Mouse (Mus musculus) NIH3T3 (cell line): ENCODE results near the gene Ranbp17.

ENCODE experiments used
- DNase-seq: peaks from one replicate; pipeline ENCODE4 v3.0.0-alpha.2; 2012; ENCODE audit warnings: low read depth

Gene Ranbp17

DNA sequence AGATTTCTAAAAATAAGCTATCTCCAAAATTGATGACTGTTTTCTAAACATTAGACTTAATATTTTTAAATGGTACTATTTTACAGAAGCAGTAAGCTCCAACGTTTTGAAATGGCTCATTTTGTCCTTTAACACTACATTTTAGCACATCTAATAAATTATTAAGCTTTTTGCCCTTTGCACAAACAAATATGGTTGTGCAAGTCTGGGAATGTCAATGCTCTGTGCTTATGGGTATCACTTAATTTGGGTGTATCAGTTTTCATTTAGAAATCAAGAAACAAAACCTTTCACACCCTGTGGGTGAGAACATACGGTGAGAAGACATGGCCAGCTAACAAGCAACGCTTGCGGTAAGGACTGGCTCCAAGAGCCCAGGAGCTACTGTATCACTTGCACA, 108.9 kb downstream of the Ranbp17 start:
- no peak for DNase-seq

DNA sequence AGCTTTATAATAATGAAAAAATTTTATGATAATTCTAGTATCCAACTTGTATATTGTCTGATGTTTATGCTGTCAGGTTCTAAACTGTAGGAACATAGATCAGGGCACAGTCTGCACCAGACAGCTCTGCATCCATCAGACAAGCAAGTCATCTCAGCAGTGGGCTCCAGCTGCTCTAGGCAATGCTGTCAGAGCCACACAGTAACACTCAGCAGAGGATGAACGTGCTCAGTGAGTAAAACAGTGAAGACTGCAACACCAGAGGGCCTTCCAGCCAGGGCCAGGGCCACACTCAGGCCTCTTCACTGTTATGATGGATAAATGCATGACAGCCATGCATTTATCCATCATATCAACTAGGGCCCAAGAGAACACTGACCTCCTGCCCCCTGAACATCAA, 114.2 kb downstream of the Ranbp17 start:
- no peak for DNase-seq

GRCm38 (mm10) chr11:33398701-33399100, 114.8 kb downstream of the Ranbp17 start:
- peak; percentile 25 for DNase-seq

GRCm38 (mm10) chr11:33396275-33396674, 117.3 kb downstream of the Ranbp17 start:
- DNase-seq: no peak

DNA sequence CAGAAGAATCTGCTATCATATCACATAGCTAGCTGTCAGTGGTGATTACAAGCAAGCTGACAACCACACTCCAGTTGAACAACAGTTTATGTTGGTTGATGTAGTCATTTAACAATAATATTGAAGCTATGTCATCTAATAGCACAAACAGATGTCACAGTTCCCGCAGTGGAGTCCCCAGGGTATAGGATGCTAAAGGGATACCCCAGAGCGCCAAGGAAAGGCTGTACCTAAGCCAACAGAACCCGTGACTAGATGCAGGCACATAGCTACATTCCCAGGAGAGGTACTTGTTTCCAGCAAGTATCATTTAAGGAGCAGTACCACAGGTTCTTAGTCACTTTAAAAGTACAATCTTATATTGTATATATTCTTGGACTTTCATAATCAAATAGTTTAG, 119.5 kb downstream of the Ranbp17 start:
- DNase-seq: no peak

DNA sequence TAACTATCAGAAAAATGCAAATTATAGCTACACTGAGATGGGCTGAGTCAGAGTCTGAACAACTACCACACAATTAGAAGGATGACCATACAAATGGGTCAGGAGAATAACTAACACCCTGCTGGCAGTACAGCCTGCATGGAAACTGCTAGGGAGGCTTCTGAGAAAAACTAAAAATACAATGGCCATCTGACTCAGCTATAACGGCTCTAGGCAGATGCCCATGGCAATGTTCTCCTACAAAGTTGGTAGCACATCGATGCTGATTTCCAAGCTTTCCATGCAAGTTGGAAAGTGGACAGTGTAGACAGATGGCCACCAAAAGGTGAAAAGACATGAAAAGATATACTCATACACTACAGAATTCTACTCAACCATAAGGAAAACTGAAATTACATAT, 124.9 kb downstream of the Ranbp17 start:
- DNase-seq: no peak

- DNase-seq: no peak
Observed at GRCm38 (mm10) chr11:33361867-33362266, 151.7 kb downstream of the Ranbp17 start.

GRCm38 (mm10) chr11:33349269-33349668, 164.3 kb downstream of the Ranbp17 start:
- no peak for DNase-seq

DNA sequence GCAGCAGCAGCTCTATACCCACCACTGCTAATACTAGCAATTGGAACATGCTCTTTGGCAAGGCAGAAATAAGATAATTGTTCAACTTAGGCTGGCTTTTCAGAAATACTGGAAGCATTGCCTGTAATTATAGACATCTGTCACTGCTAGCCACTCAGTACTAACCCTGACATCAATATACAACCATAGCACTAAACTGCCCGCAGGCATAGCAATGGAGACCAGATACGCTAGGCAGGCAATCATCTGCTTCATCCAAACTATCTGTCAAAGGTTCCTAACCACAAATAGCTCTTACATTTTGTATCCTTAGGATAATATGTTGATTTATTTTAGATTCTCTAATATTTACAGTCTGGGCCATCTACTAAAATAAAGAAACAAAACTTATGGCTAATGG, 171.5 kb downstream of the Ranbp17 start:
- no peak for DNase-seq

GRCm38 (mm10) chr11:33336552-33337121, 176.9 kb downstream of the Ranbp17 start:
- peak; percentile 9 for DNase-seq

GRCm38 (mm10) chr11:33335616-33336015, 177.9 kb downstream of the Ranbp17 start:
- DNase-seq: no peak

DNA sequence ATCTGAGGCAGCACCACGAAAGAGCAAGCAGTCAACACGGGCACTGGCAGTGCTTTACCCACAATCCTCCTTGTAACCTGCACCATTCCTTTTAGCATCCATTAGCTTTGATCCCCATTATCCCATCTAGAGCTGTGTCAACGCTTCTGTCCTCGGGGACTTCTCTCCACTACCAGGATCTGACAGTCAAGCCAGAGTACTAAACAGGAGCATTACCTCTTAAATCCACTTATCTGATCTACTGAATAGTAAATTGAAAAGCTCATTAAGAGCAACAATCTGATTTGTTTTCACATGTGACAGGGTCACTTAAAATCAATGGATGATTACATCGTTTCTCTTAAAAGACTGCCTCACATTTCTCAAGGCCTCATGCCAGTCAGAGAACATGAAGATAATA, 181.4 kb downstream of the Ranbp17 start:
- DNase-seq: no peak

- DNase-seq: no peak
Observed at GRCm38 (mm10) chr11:33319006-33319611, 194.4 kb downstream of the Ranbp17 start.

DNA sequence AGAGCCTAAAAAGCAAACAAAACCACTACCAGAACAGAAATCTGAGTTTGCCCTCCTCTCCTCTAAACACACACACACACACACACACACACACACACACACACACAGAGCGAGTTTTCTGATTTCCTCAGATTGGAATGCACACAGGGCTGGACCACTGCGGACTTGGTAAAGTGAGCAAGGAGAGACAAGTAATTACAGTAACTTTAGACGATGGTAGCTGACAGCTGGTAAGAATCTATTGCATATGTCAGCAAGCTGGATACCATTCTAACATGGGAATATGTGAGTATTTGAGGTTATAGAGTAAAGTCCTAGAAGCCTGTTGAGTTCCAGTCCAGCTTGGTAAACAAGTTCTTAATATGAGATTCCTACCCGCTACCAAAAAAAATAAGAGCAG, 204.0 kb downstream of the Ranbp17 start:
- DNase-seq: no peak

DNA sequence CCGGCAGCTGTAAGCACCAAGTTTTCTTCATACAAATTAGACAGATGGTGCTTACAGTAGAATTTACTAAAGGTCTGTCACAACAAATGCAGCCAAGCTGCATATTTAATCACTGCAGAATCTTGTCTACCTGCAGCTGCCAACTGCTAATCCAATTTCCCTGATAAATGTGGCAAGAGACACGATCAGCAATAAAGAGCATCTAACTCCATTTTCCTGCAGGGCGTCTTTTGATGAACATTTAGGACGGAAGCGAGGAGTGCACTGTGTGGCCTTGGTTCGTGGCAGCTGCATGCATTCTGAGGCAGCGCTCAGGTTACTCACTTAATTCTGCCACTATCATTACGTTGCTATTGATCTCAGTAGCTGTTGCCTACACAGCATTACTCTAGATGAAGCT, 212.7 kb downstream of the Ranbp17 start:
- no peak for DNase-seq

DNA sequence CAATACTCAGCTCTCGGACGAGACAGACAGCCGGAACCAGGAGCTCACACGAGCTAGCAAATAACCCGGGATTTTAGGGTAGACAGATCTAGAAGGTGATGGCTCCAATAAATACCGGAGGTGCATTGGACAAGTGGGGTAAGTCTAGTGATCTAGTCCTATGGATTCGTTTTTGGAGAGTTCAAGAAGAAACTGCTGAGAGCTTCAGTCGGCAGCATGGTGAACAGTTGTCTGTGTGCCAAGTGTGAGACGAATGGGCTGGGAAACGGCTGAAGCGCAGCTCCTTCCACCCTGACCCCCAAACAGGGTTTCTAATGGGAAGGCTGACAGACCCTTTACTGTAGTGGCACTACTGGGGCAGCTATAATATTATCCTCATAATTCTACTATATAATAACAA, 214.2 kb downstream of the Ranbp17 start:
- no peak for DNase-seq

GRCm38 (mm10) chr11:33297121-33297520, 216.4 kb downstream of the Ranbp17 start:
- DNase-seq: no peak

DNA sequence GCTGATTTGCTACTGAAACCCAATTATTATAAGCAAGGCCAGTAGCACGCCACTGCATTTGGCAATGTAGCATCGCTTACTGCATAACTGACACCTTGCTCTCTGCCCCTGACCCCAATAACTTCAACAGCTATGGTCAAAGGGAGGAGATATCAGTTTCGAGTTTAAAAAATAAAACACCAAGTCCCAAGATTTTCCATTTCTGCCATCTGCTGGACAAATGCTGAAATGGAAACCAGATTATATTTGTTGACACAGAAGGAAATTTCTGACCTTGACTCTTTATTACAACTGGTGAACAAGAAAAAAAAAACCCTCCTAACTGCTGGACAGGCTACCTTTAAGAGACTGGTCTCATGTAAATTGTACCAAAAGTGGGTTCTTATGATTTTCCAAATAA, 218.1 kb downstream of the Ranbp17 start:
- peak; percentile 55 for DNase-seq

- no peak for DNase-seq
Observed at GRCm38 (mm10) chr11:33294063-33294462, 219.5 kb downstream of the Ranbp17 start.

- no peak for DNase-seq
Observed at GRCm38 (mm10) chr11:33278571-33278970, 235.0 kb downstream of the Ranbp17 start.

GRCm38 (mm10) chr11:33276637-33277036, 236.9 kb downstream of the Ranbp17 start, which contains the start of gene Gm12117:
TSS of gene Gm12117 (minus strand) at chr11:33276737.
- no peak for DNase-seq

DNA sequence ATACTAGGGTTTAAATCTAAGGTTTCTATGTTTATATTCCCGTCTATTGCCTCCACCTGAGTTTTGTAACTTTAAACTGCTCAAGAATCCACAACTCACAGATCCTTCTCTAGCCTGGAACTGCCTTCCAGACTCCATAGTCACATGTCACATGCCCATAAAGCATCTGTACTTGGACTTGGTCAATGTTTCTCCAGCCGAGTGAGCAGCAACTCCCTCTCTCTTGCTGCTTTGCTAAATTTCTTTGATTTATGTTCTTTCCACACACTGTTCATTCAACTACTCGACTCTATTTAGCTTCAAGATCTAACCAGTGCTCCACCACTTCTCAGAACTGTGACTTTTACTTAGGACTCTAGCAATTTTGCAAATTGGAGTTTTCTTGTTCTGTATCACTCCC, 238.7 kb downstream of the Ranbp17 start:
- DNase-seq: no peak

GRCm38 (mm10) chr11:33274294-33274693, 239.3 kb downstream of the Ranbp17 start:
- no peak for DNase-seq

- no peak for DNase-seq
Observed at GRCm38 (mm10) chr11:33240295-33240694, 273.3 kb downstream of the Ranbp17 start.
